Mouse (Mus musculus) liver, embryonic 14.5 days (tissue): ENCODE measurements around the gene Gm49320. TPM values are rescaled to one million over a fixed set of nuclear protein-coding genes. Genes with fewer than 3 reads are reported as not detected.

Source experiments
- ATAC-seq: fragments of 200-750 bp; cut with Nextera tagmentation; 2 replicates; pipeline ENCODE4 v1.8.0; 2017; ENCODE audit warnings: moderate number of reproducible peaks, mild to moderate bottlenecking, moderate library complexity; ENCODE audit not compliant: insufficient read depth
- DNase-seq, 3 experiments: peaks; one replicate each; pipeline ENCODE4 v3.0.0-alpha.2; 2012 to 2013; ENCODE audit warnings: low read depth in 3 of 3, low spot score in 3 of 3
- H3K27ac ChIP-seq: fragments of 300-500 bp; sonication (generic); 2 replicates; pipeline ENCODE4 v1.5.1; 2014; ENCODE audit warnings: moderate library complexity, mild to moderate bottlenecking, control low read depth, inconsistent platforms
- H3K27me3 ChIP-seq: fragments of 300-500 bp; sonication (generic); 2 replicates; pipeline ENCODE4 v1.6.1; 2014; ENCODE audit warnings: mild to moderate bottlenecking, low read length, moderate library complexity; ENCODE audit not compliant: control insufficient read depth, insufficient read depth
- H3K36me3 ChIP-seq: fragments of 300-500 bp; sonication (generic); replicated peaks from 2 replicates; pipeline ENCODE4 v1.6.1; 2014; ENCODE audit warnings: low read depth; ENCODE audit not compliant: control insufficient read depth, insufficient read depth
- H3K4me1 ChIP-seq, 2 experiments: fragments of 200-500 bp in 1 of 2; fragments of 300-500 bp in 1 of 2; sonication (generic) in 1 of 2; replicated peaks; 2 replicates each; pipeline ENCODE4 v1.6.1; 2012 to 2014; ENCODE audit warnings: antibody characterized with exemption in 1 of 2, inconsistent platforms in 1 of 2, low read length in 1 of 2; ENCODE audit not compliant: control insufficient read depth in 2 of 2, insufficient read depth in 2 of 2
- H3K4me2 ChIP-seq: fragments of 300-500 bp; sonication (generic); 2 replicates; pipeline ENCODE4 v1.6.1; 2014; ENCODE audit warnings: low read depth, mild to moderate bottlenecking, control low read depth, moderate library complexity
- H3K4me3 ChIP-seq, 2 experiments: fragments of 200-500 bp in 1 of 2; fragments of 300-500 bp in 1 of 2; sonication (generic) in 1 of 2; 2 replicates each; pipeline ENCODE4 v1.5.1; 2012 to 2014; ENCODE audit warnings: low read depth in 2 of 2, low read length in 2 of 2, mild to moderate bottlenecking in 2 of 2, control low read depth in 1 of 2, inconsistent platforms in 1 of 2, moderate library complexity in 1 of 2; ENCODE audit not compliant: insufficient read depth in 1 of 2
- H3K9ac ChIP-seq: fragments of 300-500 bp; sonication (generic); replicated peaks from 2 replicates; pipeline ENCODE4 v1.6.1; 2014; ENCODE audit warnings: mild to moderate bottlenecking, control low read depth, moderate library complexity
- H3K9me3 ChIP-seq: fragments of 300-500 bp; sonication (generic); 2 replicates; pipeline ENCODE4 v1.6.1; 2016; ENCODE audit warnings: low read length, mixed read lengths; ENCODE audit not compliant: control insufficient read depth
- CTCF ChIP-seq: IDR thresholded peaks from 2 replicates; pipeline ENCODE4 v1.5.1; 2016; ENCODE audit warnings: antibody characterized with exemption, low read depth, control low read depth
- EP300 ChIP-seq: IDR thresholded peaks from 2 replicates; pipeline ENCODE4 v1.6.1; 2016; ENCODE audit warnings: antibody characterized with exemption, low read depth
- WGBS: fragments of 180-500 bp; shearing (Covaris S2); extraction: QIAGEN DNeasy Blood & Tissue Kit; methylation state at CpG from one replicate; pipeline ENCODE4 v1.1.7; 2014; ENCODE audit not compliant: insufficient replicate concordance; 5-methylcytosine and 5-hydroxymethylcytosine counted together
- polyA plus RNA-seq, 2 experiments: library from polyadenylated mRNA; depleted of rRNA in 1 of 2; stranded (reverse) in 1 of 2; unstranded in 1 of 2; fragments of >200 nt; fragmentation: Nextera tagmentation in 1 of 2; extraction: Ambion mirVana in 1 of 2; gene quantifications; 2 replicates each; pipeline versions ENCODE4 v1.2.1 to v1.2.3; 2012 to 2014

Gm49320 gene
- polyA plus RNA-seq, 2 experiments, result 0.14 to 0.47 TPM

GRCm38 (mm10) chr8:4292738-4293137 is 54.1 kb downstream of the Gm49320 start:
- Histone ChIP-seq H3K4me2 (no peak overlapping the region), H3K36me3 (peaks cover 70% of the 10 kb centered on the region), H3K4me3 (no peak overlapping the region), H3K4me1 (no peaks in the 10 kb centered on the region), H3K27ac (no peak overlapping the region), H3K27me3 (no peaks in the 10 kb centered on the region), H3K9ac (no peak overlapping the region), H3K9me3 (no peaks in the 10 kb centered on the region)
- DNase-seq, result no peak
- no peak for ATAC-seq
- TF ChIP-seq CTCF (no peak; the same call in 1 of the 2 replicates), EP300 (no peak)
- 85% methylated on average over 5 of the region's 5 CpGs for WGBS

DNA sequence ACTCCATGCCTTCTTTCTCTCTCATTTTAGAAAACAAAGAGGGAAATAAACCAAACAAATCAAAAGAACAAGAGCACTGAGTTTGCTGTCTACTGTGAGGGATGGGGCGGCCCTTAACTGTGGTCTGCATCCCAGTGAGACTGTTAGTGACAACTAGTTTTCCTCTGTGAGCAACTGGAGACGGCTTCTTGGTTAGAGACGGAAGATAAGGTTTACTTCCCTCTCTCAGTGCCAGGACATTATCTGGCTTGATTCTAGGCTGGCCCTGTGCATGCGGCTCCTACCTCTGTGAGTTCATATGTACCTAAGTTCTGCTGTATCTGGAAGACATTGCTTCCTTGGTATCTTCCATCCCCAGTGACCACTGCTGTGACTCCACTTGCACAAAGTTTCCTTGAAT is 59.2 kb downstream of the Gm49320 start:
- no peak overlapping the region for H3K27ac ChIP-seq
- no peaks in the 10 kb centered on the region for H3K4me1 ChIP-seq
- ATAC-seq (no peak), DNase-seq (no peak)
- H3K36me3 ChIP-seq, result peaks cover 70% of the 10 kb centered on the region
- H3K9me3 ChIP-seq, result no peaks in the 10 kb centered on the region
- H3K27me3 ChIP-seq, result no peaks in the 10 kb centered on the region
- no peak overlapping the region for H3K4me2 ChIP-seq
- H3K4me3 ChIP-seq, result no peak overlapping the region
- no peak for TF ChIP-seq EP300
- TF ChIP-seq CTCF, result no peak
- H3K9ac ChIP-seq, result no peak overlapping the region
- WGBS, result 56% methylated on average over 4 of the region's 4 CpGs

Other genes starting within 250 kb of the Gm49320 start
- gene Cd209f, start 133.0 kb upstream of the Gm49320 start, polyA plus RNA-seq (2012; rRNA removed), result 0.27 and 0.48 TPM in 2 replicates
- gene Cd209f, start 133.0 kb upstream of the Gm49320 start, polyA plus RNA-seq (2014; fragmentation: Nextera tagmentation; extraction: Ambion mirVana), result 0.76 and 0.97 TPM in 2 replicates
- 0.03 TPM in 1 of 2 replicates, not detected in the other for gene Cd209g, start 104.8 kb upstream of the Gm49320 start, polyA plus RNA-seq (2012; rRNA removed)
- 0.14 TPM in 1 of 2 replicates, not detected in the other for gene Cd209g, start 104.8 kb upstream of the Gm49320 start, polyA plus RNA-seq (2014; fragmentation: Nextera tagmentation; extraction: Ambion mirVana)
- gene Evi5l, start 72.3 kb upstream of the Gm49320 start, polyA plus RNA-seq (2012; rRNA removed), result 3.3 TPM in 2 replicates
- 3.4 and 4.9 TPM in 2 replicates for gene Evi5l, start 72.3 kb upstream of the Gm49320 start, polyA plus RNA-seq (2014; fragmentation: Nextera tagmentation; extraction: Ambion mirVana)
- 0.22 and 0.39 TPM in 2 replicates for gene Prr36, start 21.4 kb upstream of the Gm49320 start, polyA plus RNA-seq (2012; rRNA removed)
- gene Prr36, start 21.4 kb upstream of the Gm49320 start, polyA plus RNA-seq (2014; fragmentation: Nextera tagmentation; extraction: Ambion mirVana), result 0.17 and 0.33 TPM in 2 replicates
- 0.03 and 0.04 TPM in 2 replicates for gene Lrrc8e, start 12.0 kb upstream of the Gm49320 start, polyA plus RNA-seq (2012; rRNA removed)
- 0.13 and 0.18 TPM in 2 replicates for gene Lrrc8e, start 12.0 kb upstream of the Gm49320 start, polyA plus RNA-seq (2014; fragmentation: Nextera tagmentation; extraction: Ambion mirVana)
- gene Map2k7, start 125 bp upstream of the Gm49320 start, polyA plus RNA-seq (2012; rRNA removed), result 11.7 and 13.2 TPM in 2 replicates
- gene Map2k7, start 125 bp upstream of the Gm49320 start, polyA plus RNA-seq (2014; fragmentation: Nextera tagmentation; extraction: Ambion mirVana), result 6.6 and 7.8 TPM in 2 replicates
- gene Tgfbr3l, start 9.3 kb downstream of the Gm49320 start, polyA plus RNA-seq (2012; rRNA removed), result 5.2 and 6.4 TPM in 2 replicates
- gene Tgfbr3l, start 9.3 kb downstream of the Gm49320 start, polyA plus RNA-seq (2014; fragmentation: Nextera tagmentation; extraction: Ambion mirVana), result 0.30 and 0.34 TPM in 2 replicates
- 11.5 and 13.0 TPM in 2 replicates for gene Snapc2, start 14.2 kb downstream of the Gm49320 start, polyA plus RNA-seq (2012; rRNA removed)
- 14.1 and 15.5 TPM in 2 replicates for gene Snapc2, start 14.2 kb downstream of the Gm49320 start, polyA plus RNA-seq (2014; fragmentation: Nextera tagmentation; extraction: Ambion mirVana)
- gene Ctxn1, start 20.4 kb downstream of the Gm49320 start, polyA plus RNA-seq (2012; rRNA removed), result 3.0 and 4.6 TPM in 2 replicates
- gene Ctxn1, start 20.4 kb downstream of the Gm49320 start, polyA plus RNA-seq (2014; fragmentation: Nextera tagmentation; extraction: Ambion mirVana), result 1.1 and 1.2 TPM in 2 replicates
- gene Timm44, start 37.0 kb downstream of the Gm49320 start, polyA plus RNA-seq (2012; rRNA removed), result 28.3 and 41.3 TPM in 2 replicates
- 38.5 and 42.4 TPM in 2 replicates for gene Timm44, start 37.0 kb downstream of the Gm49320 start, polyA plus RNA-seq (2014; fragmentation: Nextera tagmentation; extraction: Ambion mirVana)
- 4.2 TPM in 2 replicates for gene Ccl25, start 86.3 kb downstream of the Gm49320 start, polyA plus RNA-seq (2012; rRNA removed)
- gene Ccl25, start 86.3 kb downstream of the Gm49320 start, polyA plus RNA-seq (2014; fragmentation: Nextera tagmentation; extraction: Ambion mirVana), result 4.0 and 5.2 TPM in 2 replicates
- 23.9 and 32.5 TPM in 2 replicates for gene Elavl1, start 86.5 kb downstream of the Gm49320 start, polyA plus RNA-seq (2012; rRNA removed)
- gene Elavl1, start 86.5 kb downstream of the Gm49320 start, polyA plus RNA-seq (2014; fragmentation: Nextera tagmentation; extraction: Ambion mirVana), result 94.5 and 118 TPM in 2 replicates